Mouse (Mus musculus) thymus, postnatal 25 days (tissue): ENCODE results near the gene H2-M10.6.

Experiments
- DNase-seq: peaks from one replicate; pipeline ENCODE4 v3.0.0; 2022

The H2-M10.6 gene

DNA sequence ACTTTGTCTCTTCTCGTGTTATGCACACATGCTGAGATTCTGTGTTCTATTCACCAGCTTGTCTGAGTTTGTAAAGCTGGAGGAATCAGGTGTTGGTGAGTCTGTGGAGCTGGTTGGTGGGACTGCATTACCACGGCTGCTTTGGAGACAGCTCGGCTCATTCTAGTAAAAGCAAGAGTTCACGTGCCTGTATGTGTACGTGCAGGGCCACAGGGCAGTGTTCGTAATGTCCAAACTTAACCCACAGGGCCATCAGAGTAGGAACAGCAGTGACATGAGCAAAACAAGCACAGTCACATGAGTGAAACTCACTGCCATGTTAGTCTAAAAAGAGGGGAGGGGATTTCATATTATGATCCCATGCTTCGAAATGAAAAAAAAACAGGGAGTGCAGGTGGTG, 31.7 kb downstream of the H2-M10.6 start:
- no peak for DNase-seq

DNA sequence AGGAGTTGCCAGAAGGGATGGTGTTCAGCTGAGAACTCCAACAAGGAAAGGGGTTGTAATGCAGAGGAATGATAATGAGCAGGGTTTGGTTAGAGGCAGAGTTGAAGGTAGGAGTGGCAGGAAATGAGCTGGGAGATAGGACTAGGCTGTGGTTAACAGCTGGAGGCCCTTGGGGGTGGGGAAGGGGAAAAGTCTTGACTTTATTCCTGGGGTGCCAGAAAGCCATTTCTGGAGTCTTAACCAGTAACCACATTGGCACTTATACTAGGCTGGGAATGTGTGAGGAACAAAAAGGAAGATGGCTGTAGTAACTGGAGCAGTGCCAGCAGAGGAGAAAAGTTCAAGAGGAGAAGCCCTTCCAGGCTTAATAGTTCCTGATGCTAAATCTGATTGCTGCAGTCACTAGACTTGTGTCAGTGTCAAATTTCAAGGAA, 32.3 kb downstream of the H2-M10.6 start:
- DNase-seq: no peak

DNA sequence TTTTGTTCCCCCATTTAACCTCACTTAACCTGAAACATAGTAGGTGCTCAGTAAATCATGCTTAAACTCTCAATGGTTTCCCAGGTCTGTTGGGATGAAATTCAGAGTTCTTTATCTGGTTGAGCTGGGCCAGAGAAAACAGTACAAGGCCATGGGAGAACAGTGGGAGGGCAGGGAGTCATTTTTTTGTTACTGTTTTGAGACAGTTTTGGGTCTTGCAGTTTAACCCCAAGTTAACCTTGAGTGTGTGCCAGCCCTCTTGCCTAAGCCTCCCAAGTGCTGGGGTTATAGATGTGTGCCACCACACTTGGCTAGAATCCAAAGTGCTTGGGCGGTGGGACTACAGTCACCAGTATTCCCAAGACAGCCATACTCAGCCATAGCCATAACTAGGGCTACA, 32.8 kb downstream of the H2-M10.6 start:
- no peak for DNase-seq

DNA sequence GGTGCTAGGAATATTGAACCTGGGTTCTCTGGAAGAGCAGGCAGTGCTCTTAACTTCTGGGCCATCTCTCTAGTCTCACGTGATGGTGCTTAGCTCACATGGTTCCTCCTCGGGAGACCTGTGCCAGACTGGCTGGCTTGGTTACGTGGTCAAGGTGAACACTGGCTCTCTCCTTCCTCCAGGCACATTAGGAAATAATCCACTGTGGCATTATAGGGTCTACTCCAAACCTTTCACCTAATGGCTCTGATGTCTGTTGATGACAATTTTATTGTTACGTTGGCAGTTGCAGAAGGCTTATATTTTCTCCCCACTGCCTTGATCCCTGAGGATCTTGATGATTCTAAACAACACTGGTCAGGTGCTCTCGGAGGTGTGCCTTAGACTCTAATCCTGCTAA, 36.9 kb downstream of the H2-M10.6 start:
- no peak for DNase-seq

DNA sequence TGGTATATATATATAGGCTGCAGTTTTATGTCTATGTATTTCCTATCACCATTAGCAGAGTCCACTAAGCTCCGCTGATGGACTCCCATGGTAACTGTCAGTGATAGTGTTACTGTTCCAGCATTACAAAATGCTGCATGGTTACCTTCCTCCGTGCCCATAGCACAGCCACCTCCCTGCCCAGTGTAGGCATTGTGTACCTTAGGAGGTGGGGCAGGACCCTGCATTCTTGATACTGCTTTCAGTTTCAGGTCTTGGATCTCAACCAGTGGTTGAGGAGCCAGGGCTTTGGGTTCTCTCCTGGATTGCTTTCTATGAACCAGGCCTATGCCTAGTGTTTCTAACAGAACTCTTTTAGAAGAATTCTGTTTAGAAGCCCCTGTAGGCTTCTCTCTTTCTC, 38.0 kb downstream of the H2-M10.6 start:
- DNase-seq: no peak

DNA sequence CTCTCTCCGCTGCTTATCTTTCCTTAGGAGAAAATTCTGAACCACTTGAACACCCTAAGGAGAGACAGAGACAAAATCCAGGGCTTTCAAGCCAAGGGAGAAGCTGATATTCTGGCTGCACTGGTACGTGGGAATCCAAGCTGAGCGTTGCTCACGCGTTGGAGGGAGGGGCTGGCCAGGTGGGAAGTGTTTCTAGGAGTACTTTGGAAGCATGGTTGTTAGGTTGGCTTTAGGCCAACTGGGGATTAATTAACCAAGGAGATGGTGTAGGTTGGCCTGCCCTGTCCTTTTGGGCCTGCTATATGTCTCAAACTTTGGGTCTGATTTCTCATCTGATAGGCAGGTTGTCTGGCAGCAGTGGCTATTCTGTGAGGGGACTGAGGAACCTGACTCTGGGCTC, 39.2 kb downstream of the H2-M10.6 start:
- no peak for DNase-seq

DNA sequence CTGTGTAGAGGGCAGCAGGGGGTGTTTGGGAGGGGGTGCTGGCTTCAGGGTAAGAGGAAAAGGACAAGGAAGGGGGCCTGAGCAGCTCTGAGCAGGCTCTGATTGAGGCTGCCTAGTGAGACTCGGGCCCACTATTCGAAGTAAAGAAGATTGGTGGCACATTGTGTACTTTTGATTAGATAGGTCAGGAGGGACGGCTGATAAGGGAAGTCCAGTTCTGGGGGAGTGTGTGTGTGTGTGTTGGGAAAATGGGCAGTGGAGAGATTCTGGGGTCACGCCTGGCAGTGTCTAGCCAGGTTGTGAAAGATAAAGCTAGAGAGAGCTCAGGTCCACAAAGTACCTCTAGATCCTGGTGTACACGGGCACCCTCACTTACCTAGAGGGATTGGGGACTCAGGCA, 39.7 kb downstream of the H2-M10.6 start:
- no peak for DNase-seq

DNA sequence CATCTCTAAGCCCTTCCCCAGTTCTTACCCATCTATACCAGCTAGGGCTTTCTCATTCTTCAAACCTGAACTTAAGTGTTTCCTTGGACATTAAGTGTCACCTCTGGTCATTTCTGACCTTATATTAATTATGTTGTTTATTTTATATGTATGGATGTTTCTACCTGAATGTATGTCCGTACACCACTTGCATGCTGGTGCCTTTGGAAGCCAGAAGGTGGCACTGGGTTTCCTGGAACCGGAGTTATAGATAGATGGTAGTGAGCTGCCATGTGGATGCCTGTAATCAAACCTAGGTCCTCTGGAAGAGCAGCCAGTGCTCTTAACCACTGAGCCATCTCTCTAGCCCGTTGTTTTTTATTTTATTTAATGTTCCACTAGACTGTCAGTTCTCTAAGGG, 43.5 kb downstream of the H2-M10.6 start:
- no peak for DNase-seq

DNA sequence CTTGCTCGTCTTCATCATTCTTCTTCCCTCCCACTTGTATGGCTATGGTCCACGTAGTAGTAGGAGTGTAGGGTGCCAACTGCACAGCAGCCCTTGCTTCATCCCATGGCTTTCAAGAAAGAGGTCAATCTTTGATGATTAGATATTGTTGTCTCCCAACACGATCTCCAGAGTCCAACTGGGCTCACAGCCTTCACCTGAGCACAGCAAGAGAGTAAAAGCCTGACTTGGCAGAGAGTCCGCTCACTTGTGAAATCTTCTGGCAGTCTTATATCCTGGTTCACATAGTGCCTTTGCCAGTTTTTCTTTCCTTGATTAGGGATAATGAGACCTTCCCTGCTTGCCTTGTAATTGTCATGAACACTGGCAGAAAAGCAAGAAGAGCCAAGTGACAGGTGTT, 44.3 kb downstream of the H2-M10.6 start:
- no peak for DNase-seq

DNA sequence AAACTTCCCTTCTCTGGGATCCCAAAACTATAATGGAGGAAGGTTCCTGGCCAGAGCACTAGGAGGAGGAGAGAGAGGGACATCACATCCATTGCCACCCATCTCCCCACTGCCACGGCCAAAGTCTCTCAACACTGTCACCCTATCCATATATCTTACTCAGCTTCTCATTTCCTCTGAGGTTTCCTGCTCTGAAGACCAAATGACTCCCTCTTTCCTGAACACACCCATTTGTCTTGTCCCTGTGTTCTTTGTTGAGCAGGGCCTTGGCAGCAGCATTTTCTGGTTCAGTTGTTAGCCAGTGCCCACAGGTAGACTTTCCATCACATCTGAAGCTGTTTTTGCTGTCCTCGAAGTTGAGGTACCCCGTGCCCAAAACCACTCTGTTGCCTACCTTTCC, 46.2 kb downstream of the H2-M10.6 start:
- DNase-seq: no peak

- no peak for DNase-seq
Measured at GRCm38 (mm10) chr17:36861680-36862079, 49.7 kb downstream of the H2-M10.6 start.
